Mouse (Mus musculus): ENCODE results near the gene Chst3. TPM values are rescaled to one million over a fixed set of nuclear protein-coding genes. Genes with fewer than 3 reads are reported as not detected.

Gene Chst3
- polyA plus RNA-seq, 1 experiment from 2014 or later = 1.3 TPM

DNA sequence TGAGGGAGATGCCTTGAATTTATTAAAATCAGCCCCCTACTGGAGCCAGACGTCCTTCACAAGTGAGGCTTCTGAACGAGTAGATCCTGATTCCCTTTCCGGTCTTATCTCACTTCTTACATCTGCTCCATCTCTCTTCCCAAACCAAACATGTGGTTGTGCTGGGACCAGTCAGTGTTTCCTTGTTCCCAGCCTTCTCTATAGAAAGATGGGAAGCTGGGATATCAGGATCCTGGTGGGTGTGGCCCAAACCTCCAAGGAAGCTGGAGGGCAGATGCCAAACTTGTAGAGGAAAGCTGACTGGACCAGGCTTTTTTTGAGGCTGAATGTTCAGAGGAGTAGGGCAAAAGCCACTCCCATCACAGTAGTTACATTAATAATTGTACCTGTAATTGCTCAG is 44.6 kb downstream of the Chst3 start:
- WGBS = 46% methylated on average over 3 of the region's 3 CpGs
- Histone ChIP-seq H3K9ac (ENCODE audit: low read depth, low read length) (no peak overlapping the region), H3K9me3 (ENCODE audit: control insufficient read depth, low read length) (no peaks in the 10 kb centered on the region), H3K27me3 (replicated peaks; ENCODE audit: control insufficient read depth, insufficient read depth, low read length) (no peaks in the 10 kb centered on the region), H3K27ac (replicated peaks; ENCODE audit: low read depth, low read length) (no peak overlapping the region), H3K36me3 (ENCODE audit: control insufficient read depth, insufficient read depth, low read length) (no peaks in the 10 kb centered on the region), H3K4me1 (ENCODE audit: control insufficient read depth, insufficient read depth, low read length) (no peaks in the 10 kb centered on the region), H3K4me3 (ENCODE audit: low read depth, low read length) (no peak overlapping the region), H3K4me2 (ENCODE audit: low read depth, low read length) (no peak overlapping the region)
- ATAC-seq (ENCODE audit: low read depth) (no peak), DNase-seq (ENCODE audit: low spot score) (no peak)

- no peaks in the 10 kb centered on the region for H3K4me1 ChIP-seq (ENCODE audit: control insufficient read depth, insufficient read depth, low read length)
- no peaks in the 10 kb centered on the region for H3K27me3 ChIP-seq (replicated peaks; ENCODE audit: control insufficient read depth, insufficient read depth, low read length)
- no peak overlapping the region for H3K27ac ChIP-seq (replicated peaks; ENCODE audit: low read depth, low read length)
- no peak overlapping the region for H3K4me2 ChIP-seq (ENCODE audit: low read depth, low read length)
- no peaks in the 10 kb centered on the region for H3K9me3 ChIP-seq (ENCODE audit: control insufficient read depth, low read length)
- ATAC-seq (ENCODE audit: low read depth) (no peak), DNase-seq (ENCODE audit: low spot score) (peak; percentile 53)
- no peaks in the 10 kb centered on the region for H3K36me3 ChIP-seq (ENCODE audit: control insufficient read depth, insufficient read depth, low read length)
- 53% methylated on average over 10 of the region's 10 CpGs for WGBS
- H3K4me3 ChIP-seq (ENCODE audit: low read depth, low read length) = no peak overlapping the region
- H3K9ac ChIP-seq (ENCODE audit: low read depth, low read length) = no peak overlapping the region
Observed at GRCm38 (mm10) chr10:60173035-60173434, 46.0 kb downstream of the Chst3 start.

GRCm38 (mm10) chr10:60172306-60172705 is 46.8 kb downstream of the Chst3 start:
- WGBS = 81% methylated on average over 4 of the region's 4 CpGs
- H3K9ac ChIP-seq (ENCODE audit: low read depth, low read length) = no peak overlapping the region
- H3K4me3 ChIP-seq (ENCODE audit: low read depth, low read length) = no peak overlapping the region
- no peaks in the 10 kb centered on the region for H3K36me3 ChIP-seq (ENCODE audit: control insufficient read depth, insufficient read depth, low read length)
- no peak for DNase-seq (ENCODE audit: low spot score)
- ATAC-seq (ENCODE audit: low read depth) = no peak
- H3K9me3 ChIP-seq (ENCODE audit: control insufficient read depth, low read length) = no peaks in the 10 kb centered on the region
- no peaks in the 10 kb centered on the region for H3K27me3 ChIP-seq (replicated peaks; ENCODE audit: control insufficient read depth, insufficient read depth, low read length)
- H3K27ac ChIP-seq (replicated peaks; ENCODE audit: low read depth, low read length) = no peak overlapping the region
- H3K4me1 ChIP-seq (ENCODE audit: control insufficient read depth, insufficient read depth, low read length) = no peaks in the 10 kb centered on the region
- H3K4me2 ChIP-seq (ENCODE audit: low read depth, low read length) = no peak overlapping the region

GRCm38 (mm10) chr10:60171368-60171767 is 47.7 kb downstream of the Chst3 start:
- H3K4me2 ChIP-seq (ENCODE audit: low read depth, low read length) = no peak overlapping the region
- ATAC-seq (ENCODE audit: low read depth) = no peak
- no peak for DNase-seq (ENCODE audit: low spot score)
- H3K4me3 ChIP-seq (ENCODE audit: low read depth, low read length) = no peak overlapping the region
- H3K9me3 ChIP-seq (ENCODE audit: control insufficient read depth, low read length) = no peaks in the 10 kb centered on the region
- H3K4me1 ChIP-seq (ENCODE audit: control insufficient read depth, insufficient read depth, low read length) = no peaks in the 10 kb centered on the region
- no peaks in the 10 kb centered on the region for H3K36me3 ChIP-seq (ENCODE audit: control insufficient read depth, insufficient read depth, low read length)
- H3K27ac ChIP-seq (replicated peaks; ENCODE audit: low read depth, low read length) = no peak overlapping the region
- no peak overlapping the region for H3K9ac ChIP-seq (ENCODE audit: low read depth, low read length)
- H3K27me3 ChIP-seq (replicated peaks; ENCODE audit: control insufficient read depth, insufficient read depth, low read length) = no peaks in the 10 kb centered on the region
- WGBS = 98% methylated on average over 5 of the region's 5 CpGs

GRCm38 (mm10) chr10:60170326-60171089 is 48.6 kb downstream of the Chst3 start:
- H3K4me3 ChIP-seq (ENCODE audit: low read depth, low read length) = no peak overlapping the region
- no peak for DNase-seq (ENCODE audit: low spot score)
- no peak for ATAC-seq (ENCODE audit: low read depth)
- no peaks in the 10 kb centered on the region for H3K36me3 ChIP-seq (ENCODE audit: control insufficient read depth, insufficient read depth, low read length)
- no peak overlapping the region for H3K27ac ChIP-seq (replicated peaks; ENCODE audit: low read depth, low read length)
- H3K9ac ChIP-seq (ENCODE audit: low read depth, low read length) = no peak overlapping the region
- H3K27me3 ChIP-seq (replicated peaks; ENCODE audit: control insufficient read depth, insufficient read depth, low read length) = no peaks in the 10 kb centered on the region
- 76% methylated on average over 10 of the region's 10 CpGs for WGBS
- no peaks in the 10 kb centered on the region for H3K4me1 ChIP-seq (ENCODE audit: control insufficient read depth, insufficient read depth, low read length)
- H3K9me3 ChIP-seq (ENCODE audit: control insufficient read depth, low read length) = no peaks in the 10 kb centered on the region
- H3K4me2 ChIP-seq (ENCODE audit: low read depth, low read length) = no peak overlapping the region

DNA sequence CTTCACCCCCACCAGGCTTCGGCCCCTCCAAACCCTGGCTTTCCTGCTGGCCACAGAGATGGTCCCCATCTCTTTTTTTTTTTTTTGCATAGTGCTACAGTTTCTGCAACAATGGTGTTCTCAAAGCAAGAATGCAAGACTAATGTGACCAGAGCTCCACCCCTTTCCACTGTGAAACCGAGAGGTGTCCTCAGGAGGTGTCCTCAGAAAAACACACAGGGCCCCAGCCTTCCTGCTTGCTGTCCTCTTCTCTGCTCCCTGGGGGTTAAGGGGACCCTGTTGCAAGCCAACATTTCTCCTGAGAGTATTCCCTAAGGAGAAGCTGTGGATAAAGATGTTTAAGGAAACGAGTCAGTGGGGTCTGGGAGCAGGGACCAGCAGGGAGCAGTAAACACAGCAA is 50.1 kb downstream of the Chst3 start:
- Histone ChIP-seq H3K9ac (ENCODE audit: low read depth, low read length) (no peak overlapping the region), H3K4me3 (ENCODE audit: low read depth, low read length) (no peak overlapping the region), H3K36me3 (ENCODE audit: control insufficient read depth, insufficient read depth, low read length) (no peaks in the 10 kb centered on the region), H3K9me3 (ENCODE audit: control insufficient read depth, low read length) (no peaks in the 10 kb centered on the region), H3K27me3 (replicated peaks; ENCODE audit: control insufficient read depth, insufficient read depth, low read length) (no peaks in the 10 kb centered on the region), H3K4me1 (ENCODE audit: control insufficient read depth, insufficient read depth, low read length) (no peaks in the 10 kb centered on the region), H3K27ac (replicated peaks; ENCODE audit: low read depth, low read length) (no peak overlapping the region), H3K4me2 (ENCODE audit: low read depth, low read length) (no peak overlapping the region)
- 48% methylated on average over 3 of the region's 3 CpGs for WGBS
- DNase-seq (ENCODE audit: low spot score) = no peak
- no peak for ATAC-seq (ENCODE audit: low read depth)

DNA sequence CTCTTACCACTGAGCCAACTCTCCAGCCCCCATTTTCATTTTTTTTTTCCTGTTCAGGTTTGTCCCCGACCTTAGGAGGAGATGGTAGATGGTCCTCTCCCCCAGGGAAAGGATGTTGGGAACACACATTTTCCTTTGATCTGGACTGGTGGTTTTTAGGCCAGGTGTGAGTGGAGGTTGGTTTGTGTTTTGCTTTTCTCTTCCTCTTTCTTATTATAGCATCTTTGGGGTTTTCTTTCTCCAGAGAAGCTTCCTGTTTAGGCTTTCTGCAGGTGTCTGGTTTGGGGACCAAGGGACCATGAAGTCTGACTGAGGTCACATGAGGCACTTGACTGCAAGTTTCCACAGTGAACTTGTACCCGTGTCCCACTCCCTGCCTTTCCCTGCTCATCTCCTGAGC is 50.8 kb downstream of the Chst3 start:
- Histone ChIP-seq H3K4me3 (ENCODE audit: low read depth, low read length) (no peak overlapping the region), H3K4me2 (ENCODE audit: low read depth, low read length) (no peak overlapping the region), H3K36me3 (ENCODE audit: control insufficient read depth, insufficient read depth, low read length) (no peaks in the 10 kb centered on the region), H3K9ac (ENCODE audit: low read depth, low read length) (no peak overlapping the region), H3K27me3 (replicated peaks; ENCODE audit: control insufficient read depth, insufficient read depth, low read length) (no peaks in the 10 kb centered on the region), H3K4me1 (ENCODE audit: control insufficient read depth, insufficient read depth, low read length) (no peaks in the 10 kb centered on the region), H3K9me3 (ENCODE audit: control insufficient read depth, low read length) (no peaks in the 10 kb centered on the region), H3K27ac (replicated peaks; ENCODE audit: low read depth, low read length) (no peak overlapping the region)
- WGBS = 68% methylated on average over 2 of the region's 2 CpGs
- DNase-seq (ENCODE audit: low spot score) = no peak
- no peak for ATAC-seq (ENCODE audit: low read depth)

- 13% methylated on average over 3 of the region's 3 CpGs for WGBS
Observed at GRCm38 (mm10) chr10:60166068-60166467, 53.0 kb downstream of the Chst3 start.

GRCm38 (mm10) chr10:60164869-60165268 is 54.2 kb downstream of the Chst3 start:
- 76% methylated on average over 1 of the region's 1 CpGs for WGBS

More at GRCm38 (mm10) chr10:60166068-60166467, 53.0 kb downstream of the Chst3 start:
- H3K4me1 ChIP-seq (ENCODE audit: control insufficient read depth, insufficient read depth, low read length) = no peaks in the 10 kb centered on the region
- H3K4me3 ChIP-seq (ENCODE audit: low read depth, low read length) = no peak overlapping the region
- H3K4me2 ChIP-seq (ENCODE audit: low read depth, low read length) = no peak overlapping the region
- H3K27ac ChIP-seq (replicated peaks; ENCODE audit: low read depth, low read length) = no peak overlapping the region
- ATAC-seq (ENCODE audit: low read depth) = no peak
- no peaks in the 10 kb centered on the region for H3K27me3 ChIP-seq (replicated peaks; ENCODE audit: control insufficient read depth, insufficient read depth, low read length)
- no peak for DNase-seq (ENCODE audit: low spot score)
- H3K9ac ChIP-seq (ENCODE audit: low read depth, low read length) = no peak overlapping the region
- no peaks in the 10 kb centered on the region for H3K9me3 ChIP-seq (ENCODE audit: control insufficient read depth, low read length)
- no peaks in the 10 kb centered on the region for H3K36me3 ChIP-seq (ENCODE audit: control insufficient read depth, insufficient read depth, low read length)

More at GRCm38 (mm10) chr10:60164869-60165268, 54.2 kb downstream of the Chst3 start:
- Histone ChIP-seq H3K36me3 (ENCODE audit: control insufficient read depth, insufficient read depth, low read length) (no peaks in the 10 kb centered on the region), H3K9ac (ENCODE audit: low read depth, low read length) (no peak overlapping the region), H3K27me3 (replicated peaks; ENCODE audit: control insufficient read depth, insufficient read depth, low read length) (no peaks in the 10 kb centered on the region), H3K27ac (replicated peaks; ENCODE audit: low read depth, low read length) (no peak overlapping the region), H3K9me3 (ENCODE audit: control insufficient read depth, low read length) (no peaks in the 10 kb centered on the region), H3K4me1 (ENCODE audit: control insufficient read depth, insufficient read depth, low read length) (no peaks in the 10 kb centered on the region), H3K4me2 (ENCODE audit: low read depth, low read length) (no peak overlapping the region), H3K4me3 (ENCODE audit: low read depth, low read length) (no peak overlapping the region)
- DNase-seq (ENCODE audit: low spot score) (no peak), ATAC-seq (ENCODE audit: low read depth) (no peak)
